Mouse (Mus musculus) olfactory bulb, adult 2 months (tissue): ENCODE measurements around the gene Slc1a5.

Experiments
- CTCF ChIP-seq: fragments of 200-500 bp; IDR thresholded peaks from 2 replicates; pipeline ENCODE4 v1.5.1; 2012; ENCODE audit warnings: low read depth, mild to moderate bottlenecking, low read length, moderate library complexity; ENCODE audit not compliant: insufficient read depth
- POLR2A ChIP-seq: fragments of 200-500 bp; IDR thresholded peaks from 2 replicates; pipeline ENCODE4 v1.6.1; 2012; ENCODE audit warnings: mild to moderate bottlenecking, low read depth, low read length, moderate library complexity; ENCODE audit not compliant: insufficient read depth

DNA sequence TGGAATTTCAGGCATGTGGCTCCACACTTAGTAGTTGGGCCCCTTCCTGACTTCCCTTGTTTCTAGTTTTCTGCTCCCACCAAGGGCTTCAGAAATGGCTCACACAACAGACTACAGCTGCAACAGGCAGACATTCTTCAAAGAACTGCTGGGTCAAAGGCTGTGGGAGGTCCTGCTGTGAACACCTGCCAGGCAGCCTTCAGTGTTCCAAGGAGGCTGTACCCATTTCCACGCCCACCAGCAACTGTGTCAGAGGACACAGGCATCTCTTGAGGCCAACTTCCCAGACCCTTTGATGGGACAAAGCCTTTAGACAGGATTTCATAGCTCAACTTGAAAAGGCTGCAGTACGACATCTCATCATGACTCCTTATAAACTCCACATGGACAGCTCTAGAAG is 14.7 kb upstream of the Slc1a5 start:
- no peak for TF ChIP-seq CTCF
- TF ChIP-seq POLR2A: no peak
